Mouse (Mus musculus): Measurements from ENCODE around the gene Stat4. TPM values are rescaled to one million over a fixed set of nuclear protein-coding genes. Genes with fewer than 3 reads are reported as not detected.

The Stat4 gene
- 9.1 and 17.5 TPM in 2 replicates for total RNA-seq (2012; rRNA removed)
- 12.2 and 16.7 TPM in 2 replicates for total RNA-seq (2014; rRNA removed)
- 10.6 and 11.4 TPM in 2 replicates for polyA plus RNA-seq (2012; ENCODE audit: insufficient read length, low read depth)

GRCm38 (mm10) chr1:51986848-51987247 is at the start of gene Stat4:
Gene Stat4, plus strand, starts transcription at chr1:51987148.
- in situ Hi-C loops (cut with MboI; ENCODE audit: low pct_ligation_motif_present, low pct_unique_long_range_greater_than_20kb, low sequenced_read_pairs) = no loop called here

GRCm38 (mm10) chr1:51938357-51938756 is 48.6 kb upstream of the Stat4 start:
- TF ChIP-seq CHD2 (IDR thresholded peaks at IDR 0.05; ENCODE audit: low read length) = no peak
- TF ChIP-seq HCFC1 (IDR thresholded peaks at IDR 0.05; ENCODE audit: low read depth, low read length) = no peak
- TF ChIP-seq SIN3A (IDR thresholded peaks at IDR 0.05; ENCODE audit: low read length) = no peak
- TF ChIP-seq RCOR1 (conservative IDR thresholded peaks at IDR 0.05; ENCODE audit: low read depth, low read length) = no peak
- no peak for TF ChIP-seq UBTF (IDR thresholded peaks at IDR 0.05; ENCODE audit: low read depth, low read length)
- no peak for TF ChIP-seq CTCF (conservative IDR thresholded peaks at IDR 0.05 in 1 of 2, IDR thresholded peaks at IDR 0.05 in 1 of 2; ENCODE audit: low read depth in 2 of 2, low read length in 2 of 2)
- no peak for TF ChIP-seq USF1 (IDR thresholded peaks at IDR 0.05; ENCODE audit: low read depth, low read length)
- TF ChIP-seq NRF1 (IDR thresholded peaks at IDR 0.05; ENCODE audit: low read depth, low read length) = no peak
- TF ChIP-seq RAD21 (IDR thresholded peaks at IDR 0.05; ENCODE audit: low read depth, low read length) = no peak
- TF ChIP-seq ELF1 (IDR thresholded peaks at IDR 0.05; ENCODE audit: low read depth, low read length) = no peak
- TF ChIP-seq E2F4 (IDR thresholded peaks at IDR 0.05; ENCODE audit: insufficient replicate concordance, low read depth, low read length) = no peak
- no peak for TF ChIP-seq NELFE (IDR thresholded peaks at IDR 0.05; ENCODE audit: low read depth, low read length)
- no peak for TF ChIP-seq MAZ (IDR thresholded peaks at IDR 0.05; ENCODE audit: low read depth, low read length)
- TF ChIP-seq EP300 (IDR thresholded peaks at IDR 0.05; ENCODE audit: low read length) = no peak
- no peak for TF ChIP-seq JUN (IDR thresholded peaks at IDR 0.05; ENCODE audit: insufficient read depth, low read depth, low read length)
- no peak for TF ChIP-seq POLR2AphosphoS2 (IDR thresholded peaks at IDR 0.05; ENCODE audit: low read depth, low read length)
- no peak for TF ChIP-seq BHLHE40 (IDR thresholded peaks at IDR 0.05; ENCODE audit: low read depth, low read length)
- H3K79me2 ChIP-seq (replicated peaks; ENCODE audit: control insufficient read depth, extremely low read depth, insufficient read depth, poor library complexity, severe bottlenecking) = no peaks in the 10 kb centered on the region
- no peaks in the 10 kb centered on the region for H3K27me3 ChIP-seq (replicated peaks)
- dilution Hi-C loops (cut with MboI; ENCODE audit: extremely low pct_ligation_motif_present, extremely low pct_unique_long_range_greater_than_20kb, low sequenced_read_pairs) = no loop called here
- H3K4me1 ChIP-seq (ENCODE audit: control insufficient read depth in 1 of 2, insufficient read depth in 2 of 2) = peaks cover 14 to 21% of the 10 kb centered on the region in 2 experiments
- in situ Hi-C loops (cut with MboI; ENCODE audit: low pct_ligation_motif_present, low pct_unique_long_range_greater_than_20kb, low sequenced_read_pairs) = no loop called here
- H3K4me3 ChIP-seq (replicated peaks in 1 of 3; ENCODE audit: low read depth in 2 of 3, low read length in 2 of 3, poor library complexity in 1 of 3) = no peak overlapping the region
- DNase-seq (ENCODE audit: extremely low read depth) = no peak
- no peak overlapping the region for H3K9ac ChIP-seq (ENCODE audit: insufficient read depth, low read depth)
- no peak overlapping the region for H3K4me2 ChIP-seq (ENCODE audit: insufficient read depth, low read depth, poor library complexity, severe bottlenecking)
- no peaks in the 10 kb centered on the region for H3K36me3 ChIP-seq (replicated peaks in 1 of 2; ENCODE audit: control insufficient read depth in 1 of 2, insufficient read depth in 1 of 2, low read length in 1 of 2)
- peaks cover 4% of the 10 kb centered on the region for H3K9me3 ChIP-seq (replicated peaks; ENCODE audit: low read length)
- no peak overlapping the region for H3K27ac ChIP-seq (ENCODE audit: insufficient read depth, low read depth)

More at GRCm38 (mm10) chr1:51986848-51987247, at the start of gene Stat4:
- DNase-seq (ENCODE audit: extremely low read depth) = no peak
- Histone ChIP-seq H3K27ac (ENCODE audit: insufficient read depth, low read depth) (no peak within 1 kb of the TSS), H3K9ac (ENCODE audit: insufficient read depth, low read depth) (no peak within 1 kb of the TSS), H3K4me1 (ENCODE audit: control insufficient read depth in 1 of 2, insufficient read depth in 2 of 2) (no peaks in the 10 kb centered on the region), H3K27me3 (replicated peaks) (no peaks in the 10 kb centered on the region), H3K36me3 (replicated peaks in 1 of 2; ENCODE audit: control insufficient read depth in 1 of 2, insufficient read depth in 1 of 2, low read length in 1 of 2) (no peaks in the 10 kb centered on the region), H3K79me2 (replicated peaks; ENCODE audit: control insufficient read depth, extremely low read depth, insufficient read depth, poor library complexity, severe bottlenecking) (no peaks in the 10 kb centered on the region), H3K9me3 (replicated peaks; ENCODE audit: low read length) (no peaks in the 10 kb centered on the region), H3K4me3 (replicated peaks in 1 of 3; ENCODE audit: low read depth in 2 of 3, low read length in 2 of 3, poor library complexity in 1 of 3) (no peak within 1 kb of the TSS), H3K4me2 (ENCODE audit: insufficient read depth, low read depth, poor library complexity, severe bottlenecking) (no peak within 1 kb of the TSS)
- TF ChIP-seq USF1 (IDR thresholded peaks at IDR 0.05; ENCODE audit: low read depth, low read length) = no peak
- no peak for TF ChIP-seq MXI1 (IDR thresholded peaks at IDR 0.05; ENCODE audit: low read depth, low read length)
- no peak for TF ChIP-seq GABPA (IDR thresholded peaks at IDR 0.05; ENCODE audit: insufficient replicate concordance, low read depth, low read length)
- dilution Hi-C loops (cut with MboI; ENCODE audit: extremely low pct_ligation_motif_present, extremely low pct_unique_long_range_greater_than_20kb, low sequenced_read_pairs) = no loop called here
